Mouse (Mus musculus): Measurements from ENCODE around the gene Dyrk1a. TPM values are rescaled to one million over a fixed set of nuclear protein-coding genes. Genes with fewer than 3 reads are reported as not detected.
"Not testable (repeated sequence)": the region's sequence is repeated elsewhere in the genome, so short reads cannot be mapped to it uniquely, and the experiment has no call there.

The Dyrk1a gene
- polyA plus RNA-seq, 1 experiment from 2014 or later = 4.0 TPM

GRCm38 (mm10) chr16:94683960-94684359 is 114.2 kb downstream of the Dyrk1a start:
- no peaks in the 10 kb centered on the region; the same call in 1 of the 2 replicates for H3K4me1 ChIP-seq (ENCODE audit: control insufficient read depth, low read depth, low read length)
- no peak overlapping the region for H3K4me3 ChIP-seq (ENCODE audit: low read depth, low read length)
- peaks cover 39% of the 10 kb centered on the region for H3K36me3 ChIP-seq (ENCODE audit: control insufficient read depth, insufficient read depth)
- H3K27ac ChIP-seq (ENCODE audit: low read length) = no peak overlapping the region
- ATAC-seq (ENCODE audit: low read depth) = no peak
- H3K9me3 ChIP-seq (replicated peaks; ENCODE audit: control insufficient read depth, low read length) = no peaks in the 10 kb centered on the region
- H3K27me3 ChIP-seq (ENCODE audit: control insufficient read depth, insufficient read depth, low read depth, low read length) = no peaks in the 10 kb centered on the region
- 75% methylated on average over 4 of the region's 4 CpGs for WGBS (ENCODE audit: insufficient replicate concordance)
- no peak overlapping the region for H3K4me2 ChIP-seq (ENCODE audit: low read depth, low read length)
- H3K9ac ChIP-seq (ENCODE audit: low read depth, low read length) = no peak overlapping the region

- no peaks in the 10 kb centered on the region for H3K9me3 ChIP-seq (replicated peaks; ENCODE audit: control insufficient read depth, low read length)
- WGBS (ENCODE audit: insufficient replicate concordance) = 74% methylated on average over 4 of the region's 4 CpGs
- peaks cover 12% of the 10 kb centered on the region for H3K4me1 ChIP-seq (ENCODE audit: control insufficient read depth, low read depth, low read length)
- H3K4me3 ChIP-seq (ENCODE audit: low read depth, low read length) = no peak overlapping the region
- no peak for ATAC-seq (ENCODE audit: low read depth)
- peaks cover 38% of the 10 kb centered on the region for H3K36me3 ChIP-seq (ENCODE audit: control insufficient read depth, insufficient read depth)
- H3K27ac ChIP-seq (ENCODE audit: low read length) = no peak overlapping the region
- no peaks in the 10 kb centered on the region for H3K27me3 ChIP-seq (ENCODE audit: control insufficient read depth, insufficient read depth, low read depth, low read length)
- H3K4me2 ChIP-seq (ENCODE audit: low read depth, low read length) = no peak overlapping the region
- H3K9ac ChIP-seq (ENCODE audit: low read depth, low read length) = no peak overlapping the region
Observed at GRCm38 (mm10) chr16:94693687-94694305, 124.0 kb downstream of the Dyrk1a start.

GRCm38 (mm10) chr16:94697553-94697952 is 127.7 kb downstream of the Dyrk1a start:
- Histone ChIP-seq H3K4me3 (ENCODE audit: low read depth, low read length) (no peak overlapping the region), H3K36me3 (ENCODE audit: control insufficient read depth, insufficient read depth) (peaks cover 13% of the 10 kb centered on the region), H3K27me3 (ENCODE audit: control insufficient read depth, insufficient read depth, low read depth, low read length) (no peaks in the 10 kb centered on the region), H3K27ac (ENCODE audit: low read length) (no peak overlapping the region), H3K4me2 (ENCODE audit: low read depth, low read length) (no peak overlapping the region), H3K4me1 (ENCODE audit: control insufficient read depth, low read depth, low read length) (peaks cover 12% of the 10 kb centered on the region), H3K9ac (ENCODE audit: low read depth, low read length) (no peak overlapping the region), H3K9me3 (replicated peaks; ENCODE audit: control insufficient read depth, low read length) (no peaks in the 10 kb centered on the region)
- 37% methylated on average over 5 of the region's 5 CpGs for WGBS (ENCODE audit: insufficient replicate concordance)
- ATAC-seq (ENCODE audit: low read depth) = 0 out of 2 replicates have a peak, but pooled peaks have one; percentile 24

- WGBS (ENCODE audit: insufficient replicate concordance) = 29% methylated on average over 1 of the region's 1 CpGs
- peaks cover 12% of the 10 kb centered on the region for H3K4me1 ChIP-seq (ENCODE audit: control insufficient read depth, low read depth, low read length)
- not testable (repeated sequence) for H3K4me2 ChIP-seq (ENCODE audit: low read depth, low read length); ATAC-seq (ENCODE audit: low read depth); H3K4me3 ChIP-seq (ENCODE audit: low read depth, low read length); H3K9ac ChIP-seq (ENCODE audit: low read depth, low read length); H3K36me3 ChIP-seq (ENCODE audit: control insufficient read depth, insufficient read depth); H3K27me3 ChIP-seq (ENCODE audit: control insufficient read depth, insufficient read depth, low read depth, low read length); H3K27ac ChIP-seq (ENCODE audit: low read length); H3K9me3 ChIP-seq (replicated peaks; ENCODE audit: control insufficient read depth, low read length)
Observed at GRCm38 (mm10) chr16:94698234-94698633, 128.4 kb downstream of the Dyrk1a start.

- H3K4me1 ChIP-seq (ENCODE audit: control insufficient read depth, low read depth, low read length) = peaks cover 10% of the 10 kb centered on the region
- H3K4me3 ChIP-seq (ENCODE audit: low read depth, low read length) = no peak overlapping the region
- no peak overlapping the region for H3K27ac ChIP-seq (ENCODE audit: low read length)
- no peaks in the 10 kb centered on the region for H3K9me3 ChIP-seq (replicated peaks; ENCODE audit: control insufficient read depth, low read length)
- no peaks in the 10 kb centered on the region for H3K36me3 ChIP-seq (ENCODE audit: control insufficient read depth, insufficient read depth)
- H3K4me2 ChIP-seq (ENCODE audit: low read depth, low read length) = no peak overlapping the region
- 78% methylated on average over 4 of the region's 4 CpGs for WGBS (ENCODE audit: insufficient replicate concordance)
- no peak overlapping the region for H3K9ac ChIP-seq (ENCODE audit: low read depth, low read length)
- no peaks in the 10 kb centered on the region for H3K27me3 ChIP-seq (ENCODE audit: control insufficient read depth, insufficient read depth, low read depth, low read length)
- ATAC-seq (ENCODE audit: low read depth) = no peak
Observed at GRCm38 (mm10) chr16:94701141-94701540, 131.3 kb downstream of the Dyrk1a start.

- Histone ChIP-seq H3K27me3 (ENCODE audit: control insufficient read depth, insufficient read depth, low read depth, low read length) (no peaks in the 10 kb centered on the region), H3K9me3 (replicated peaks; ENCODE audit: control insufficient read depth, low read length) (no peaks in the 10 kb centered on the region), H3K36me3 (ENCODE audit: control insufficient read depth, insufficient read depth) (no peaks in the 10 kb centered on the region), H3K4me3 (ENCODE audit: low read depth, low read length) (no peak overlapping the region), H3K9ac (ENCODE audit: low read depth, low read length) (no peak overlapping the region), H3K27ac (ENCODE audit: low read length) (no peak overlapping the region), H3K4me1 (ENCODE audit: control insufficient read depth, low read depth, low read length) (peaks cover 9% of the 10 kb centered on the region), H3K4me2 (ENCODE audit: low read depth, low read length) (no peak overlapping the region)
- WGBS (ENCODE audit: insufficient replicate concordance) = 66% methylated on average over 4 of the region's 4 CpGs
- no peak for ATAC-seq (ENCODE audit: low read depth)
Observed at GRCm38 (mm10) chr16:94701971-94702370, 132.2 kb downstream of the Dyrk1a start.

- Histone ChIP-seq H3K9me3 (replicated peaks; ENCODE audit: control insufficient read depth, low read length) (peaks cover 2% of the 10 kb centered on the region; the same call in 1 of the 2 replicates), H3K9ac (ENCODE audit: low read depth, low read length) (no peak overlapping the region), H3K4me1 (ENCODE audit: control insufficient read depth, low read depth, low read length) (no peaks in the 10 kb centered on the region), H3K27me3 (ENCODE audit: control insufficient read depth, insufficient read depth, low read depth, low read length) (no peaks in the 10 kb centered on the region), H3K36me3 (ENCODE audit: control insufficient read depth, insufficient read depth) (no peaks in the 10 kb centered on the region), H3K4me3 (ENCODE audit: low read depth, low read length) (no peak overlapping the region), H3K4me2 (ENCODE audit: low read depth, low read length) (no peak overlapping the region), H3K27ac (ENCODE audit: low read length) (no peak overlapping the region)
- peak; percentile 41; the same call in 1 of the 2 replicates for ATAC-seq (ENCODE audit: low read depth)
- WGBS (ENCODE audit: insufficient replicate concordance) = 9% methylated on average over 25 of the region's 25 CpGs
Observed at GRCm38 (mm10) chr16:94713480-94714094, 143.8 kb downstream of the Dyrk1a start.

GRCm38 (mm10) chr16:94714483-94714882 is 144.7 kb downstream of the Dyrk1a start:
- no peak overlapping the region for H3K9ac ChIP-seq (ENCODE audit: low read depth, low read length)
- no peak overlapping the region for H3K4me2 ChIP-seq (ENCODE audit: low read depth, low read length)
- no peak overlapping the region for H3K27ac ChIP-seq (ENCODE audit: low read length)
- no peak for ATAC-seq (ENCODE audit: low read depth)
- no peaks in the 10 kb centered on the region for H3K36me3 ChIP-seq (ENCODE audit: control insufficient read depth, insufficient read depth)
- no peaks in the 10 kb centered on the region for H3K27me3 ChIP-seq (ENCODE audit: control insufficient read depth, insufficient read depth, low read depth, low read length)
- H3K4me3 ChIP-seq (ENCODE audit: low read depth, low read length) = no peak overlapping the region
- WGBS (ENCODE audit: insufficient replicate concordance) = 62% methylated on average over 14 of the region's 14 CpGs
- no peaks in the 10 kb centered on the region for H3K4me1 ChIP-seq (ENCODE audit: control insufficient read depth, low read depth, low read length)
- peaks cover 2% of the 10 kb centered on the region; the same call in 1 of the 2 replicates for H3K9me3 ChIP-seq (replicated peaks; ENCODE audit: control insufficient read depth, low read length)

- Histone ChIP-seq H3K9me3 (replicated peaks; ENCODE audit: control insufficient read depth, low read length) (peaks cover 2% of the 10 kb centered on the region; the same call in 1 of the 2 replicates), H3K4me3 (ENCODE audit: low read depth, low read length) (no peak overlapping the region), H3K27ac (ENCODE audit: low read length) (no peak overlapping the region), H3K36me3 (ENCODE audit: control insufficient read depth, insufficient read depth) (no peaks in the 10 kb centered on the region), H3K4me1 (ENCODE audit: control insufficient read depth, low read depth, low read length) (no peaks in the 10 kb centered on the region), H3K27me3 (ENCODE audit: control insufficient read depth, insufficient read depth, low read depth, low read length) (no peaks in the 10 kb centered on the region), H3K4me2 (ENCODE audit: low read depth, low read length) (no peak overlapping the region), H3K9ac (ENCODE audit: low read depth, low read length) (no peak overlapping the region)
- 72% methylated on average over 11 of the region's 11 CpGs for WGBS (ENCODE audit: insufficient replicate concordance)
- ATAC-seq (ENCODE audit: low read depth) = no peak
Observed at GRCm38 (mm10) chr16:94717051-94717450, 147.2 kb downstream of the Dyrk1a start.

Measured in liver, embryonic 16.5 days (tissue).